In the genomic region with DNA sequence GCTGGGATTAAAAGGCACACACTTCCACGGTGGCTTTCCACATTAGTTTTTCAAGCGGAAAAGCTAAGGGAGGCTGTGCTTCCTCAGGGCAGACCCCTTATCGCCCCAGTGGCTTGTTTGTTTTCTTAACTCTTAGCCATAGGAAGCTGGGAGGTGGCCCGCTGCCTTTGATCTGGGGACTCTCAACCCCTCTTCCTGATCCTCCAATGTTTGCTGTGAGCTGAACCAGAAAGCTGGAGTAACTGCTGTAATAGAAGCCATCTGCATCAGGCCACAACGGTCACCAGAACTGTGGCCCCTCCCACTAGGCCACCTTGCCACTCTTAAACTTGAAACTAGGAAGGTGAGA, we compare ENCODE assay signal across 9 mouse cellular contexts. TPM values are rescaled to one million over a fixed set of nuclear protein-coding genes. Genes with fewer than 3 reads are reported as not detected.
DNase-seq lines count a peak whose midpoint lies in the region; ATAC-seq and TF ChIP-seq lines count a peak whose summit lies in the region.
"Had no signal": no experiment of that assay in that cellular context is flagged by ENCODE, and none has a peak within 500 bp of the region (broad histone marks: within the 10 kb centered on the region; RNA-seq: fewer than 3 reads in every experiment).

A gene (plus strand): TSS at position 182 of the 349 bp plus-strand sequence.

- H3K27ac ChIP-seq in heart, embryonic 12.5 days (ENCODE audit: poor library complexity, severe bottlenecking): no peak within 1 kb of the TSS
- no peak within 1 kb of the TSS for H3K27ac ChIP-seq in heart, adult 2 months
- H3K27ac ChIP-seq in forebrain, embryonic 15.5 days (replicated peaks): no peak within 1 kb of the TSS
- H3K27ac ChIP-seq in liver, adult 2 months (replicated peaks; ENCODE audit: insufficient read depth, low read depth, low read length): peak within 1 kb of the TSS; percentile 97

- no peaks in the 10 kb centered on the region for H3K36me3 ChIP-seq in heart, embryonic 12.5 days
- H3K36me3 ChIP-seq in heart, adult 2 months (ENCODE audit: control insufficient read depth, insufficient read depth, low read length): no peaks in the 10 kb centered on the region
- peaks cover 11% of the 10 kb centered on the region for H3K36me3 ChIP-seq in E14TG2a.4 (ENCODE audit: insufficient read depth, low read length)
- H3K36me3 ChIP-seq in forebrain, embryonic 15.5 days: no peaks in the 10 kb centered on the region
- peaks cover 6% of the 10 kb centered on the region for H3K36me3 ChIP-seq in liver, adult 2 months (ENCODE audit: control insufficient read depth, insufficient read depth, low read length)

- peak within 1 kb of the TSS; percentile 58 for H3K9ac ChIP-seq in heart, embryonic 12.5 days
- no peak within 1 kb of the TSS for H3K9ac ChIP-seq in heart, adult 2 months (ENCODE audit: low read depth, low read length)
- no peak within 1 kb of the TSS for H3K9ac ChIP-seq in forebrain, embryonic 15.5 days (replicated peaks)
- peak within 1 kb of the TSS; percentile 83 for H3K9ac ChIP-seq in liver, adult 2 months (ENCODE audit: low read depth, low read length)

- intact Hi-C loops in heart, adult 2 months (cut with DNase I): no loop called here
- intact Hi-C loops in left cerebral cortex, postnatal 36 days (cut with DNase I): no loop called here

- DNase-seq in heart, adult 2 months: no peak
- DNase-seq in liver, adult 2 months (ENCODE audit: extremely low read depth, low read depth, low spot score): no peak
- no peak for DNase-seq in MN1 (ENCODE audit: low spot score)
- no peak for DNase-seq in c-Kit-positive CD71-positive TER-119-positive erythroid progenitor cells, embryonic 14.5 days (ENCODE audit: low spot score)
- no peak for DNase-seq in left cerebral cortex, postnatal 36 days (ENCODE audit: low spot score in 2 of 2)

- no peak for TF ChIP-seq POLR2A in heart, adult 2 months (IDR thresholded peaks at IDR 0.05; ENCODE audit: insufficient read depth, low read depth, low read length)
- no peak for TF ChIP-seq POLR2A in liver, adult 2 months (IDR thresholded peaks at IDR 0.05; ENCODE audit: extremely low read depth, insufficient read depth, low read length)

- peaks cover 27% of the 10 kb centered on the region for H3K4me1 ChIP-seq in heart, embryonic 12.5 days (replicated peaks)
- H3K4me1 ChIP-seq in heart, adult 2 months (ENCODE audit: control insufficient read depth, insufficient read depth, low read length): no peaks in the 10 kb centered on the region
- peaks cover 56% of the 10 kb centered on the region for H3K4me1 ChIP-seq in E14TG2a.4 (replicated peaks; ENCODE audit: low read depth, low read length)
- 0 out of 2 replicates have a peak, but pooled peaks cover 6% of the 10 kb centered on the region for H3K4me1 ChIP-seq in forebrain, embryonic 15.5 days
- peaks cover 15% of the 10 kb centered on the region; the same call in 1 of the 2 replicates for H3K4me1 ChIP-seq in liver, adult 2 months (ENCODE audit: control insufficient read depth, insufficient read depth, low read length)

- 0 out of 2 replicates have a peak, but pooled peaks have one; percentile 41 for ATAC-seq in heart, embryonic 12.5 days (ENCODE audit: insufficient number of reproducible peaks, low FRiP score)
- no peak for ATAC-seq in forebrain, embryonic 15.5 days (replicated peaks)

- no peaks in the 10 kb centered on the region for H3K79me2 ChIP-seq in heart, adult 2 months (replicated peaks; ENCODE audit: control insufficient read depth, insufficient read depth, low read length)
- H3K79me2 ChIP-seq in liver, adult 2 months (ENCODE audit: control insufficient read depth, insufficient read depth, low read length): peaks cover 22% of the 10 kb centered on the region; the same call in 1 of the 2 replicates

- H3K9me3 ChIP-seq in heart, embryonic 12.5 days (replicated peaks): no peaks in the 10 kb centered on the region
- H3K9me3 ChIP-seq in E14TG2a.4 (ENCODE audit: low read length): no peaks in the 10 kb centered on the region
- H3K9me3 ChIP-seq in forebrain, embryonic 15.5 days: no peaks in the 10 kb centered on the region

- 20% methylated on average over 5 of the region's 5 CpGs for WGBS in heart, embryonic 12.5 days
- 37% methylated on average over 5 of the region's 5 CpGs for WGBS in heart, adult 2 months
- 21% methylated on average over 5 of the region's 5 CpGs for WGBS in forebrain, embryonic 15.5 days
- 3% methylated on average over 5 of the region's 5 CpGs for WGBS in liver, adult 2 months

- TF ChIP-seq EP300 in heart, adult 2 months (IDR thresholded peaks at IDR 0.05; ENCODE audit: insufficient read depth, low read depth, low read length): no peak

- no peak for TF ChIP-seq CTCF in heart, adult 2 months (IDR thresholded peaks at IDR 0.05)
- no peak for TF ChIP-seq CTCF in E14TG2a.4 (conservative IDR thresholded peaks at IDR 0.05; ENCODE audit: low read length)
- no peak for TF ChIP-seq CTCF in liver, adult 2 months (IDR thresholded peaks at IDR 0.05; ENCODE audit: low read depth, low read length)

- peaks cover 35% of the 10 kb centered on the region for H3K27me3 ChIP-seq in heart, embryonic 12.5 days (replicated peaks)
- no peaks in the 10 kb centered on the region; the same call in 1 of the 2 replicates for H3K27me3 ChIP-seq in heart, adult 2 months (ENCODE audit: control insufficient read depth, insufficient read depth, low read length)
- no peaks in the 10 kb centered on the region for H3K27me3 ChIP-seq in E14TG2a.4 (ENCODE audit: insufficient read depth, low read length)
- peaks cover 25% of the 10 kb centered on the region; the same call in 1 of the 2 replicates for H3K27me3 ChIP-seq in forebrain, embryonic 15.5 days
- H3K27me3 ChIP-seq in liver, adult 2 months (ENCODE audit: control insufficient read depth, insufficient read depth, low read length): no peaks in the 10 kb centered on the region
- H3K27me3 ChIP-seq: CH12.LX had no signal

- H3K4me2 ChIP-seq in heart, embryonic 12.5 days: peak within 1 kb of the TSS; percentile 66
- H3K4me2 ChIP-seq in forebrain, embryonic 15.5 days (replicated peaks): peak within 1 kb of the TSS; percentile 12; the same call in 1 of the 2 replicates

- peak within 1 kb of the TSS; percentile 33 for H3K4me3 ChIP-seq in heart, embryonic 12.5 days
- no peak within 1 kb of the TSS for H3K4me3 ChIP-seq in heart, adult 2 months
- peak within 1 kb of the TSS; percentile 82 for H3K4me3 ChIP-seq in E14TG2a.4 (replicated peaks; ENCODE audit: low read length)
- H3K4me3 ChIP-seq in forebrain, embryonic 15.5 days: 0 out of 2 replicates have a peak within 1 kb of the TSS, but pooled peaks have one; percentile 13
- peak within 1 kb of the TSS; percentile 79 for H3K4me3 ChIP-seq in liver, adult 2 months (ENCODE audit: insufficient read depth, low read depth, low read length)

RNA-seq across cellular contexts. Expression of the gene that starts here (rescaled TPM):
- 1.2 and 2.1 TPM in 2 replicates for polyA plus RNA-seq in heart, embryonic 12.5 days (2016; fragmentation: Nextera tagmentation; extraction: Ambion mirVana)
- under 1 TPM; 0.11 to 0.31 TPM for total RNA-seq in heart, adult 2 months (2021)
- polyA plus RNA-seq in heart, adult 2 months (2012; rRNA removed): 0.56 and 0.72 TPM in 2 replicates
- 0.42 and 0.61 TPM in 2 replicates for polyA plus RNA-seq in forebrain, embryonic 15.5 days (2015; fragmentation: Nextera tagmentation; extraction: Ambion mirVana)
- total RNA-seq in liver, adult 2 months (2014; rRNA removed): 58.2 and 84.8 TPM in 2 replicates
- 134 and 136 TPM in 2 replicates for polyA plus RNA-seq in liver, adult 2 months (2012; rRNA removed)
- 1 to 10 TPM; 2.8 to 2.9 TPM for total RNA-seq in left cerebral cortex, postnatal 36 days (2021)

Comparison
In these comparisons a context has a peak if more than half of its experiments do, and no peak if none do; other contexts are left out.
1. RNA of the gene that starts here (total RNA-seq): 58.2 to 84.8 TPM in liver, adult 2 months; 2.8 to 2.9 TPM in left cerebral cortex, postnatal 36 days and 0.11 to 0.31 TPM in heart, adult 2 months; every median in the first group is over 10 times any median in the second.
2. RNA of the gene that starts here (polyA plus RNA-seq): 134 to 136 TPM in liver, adult 2 months; 1.2 to 2.1 TPM in heart, embryonic 12.5 days, 0.56 to 0.72 TPM in heart, adult 2 months and 0.42 to 0.61 TPM in forebrain, embryonic 15.5 days; every median in the first group is over 10 times any median in the second.
3. H3K9ac ChIP-seq: peak in heart, embryonic 12.5 days (single experiment) and liver, adult 2 months (single experiment); none in heart, adult 2 months (single experiment) and forebrain, embryonic 15.5 days (single experiment).